Mouse (Mus musculus) lung, postnatal 36 days (tissue): ENCODE data around the gene Rrp1.

Experiments used
- DNase-seq: peaks from one replicate; pipeline ENCODE4 v3.0.0; 2022; ENCODE audit warnings: mixed read lengths

The Rrp1 gene

GRCm38 (mm10) chr10:78412319-78413151 is at the start of gene Rrp1:
TSS of gene Rrp1 (minus strand) at chr10:78413043.
- peak; percentile 96 for DNase-seq

- no peak for DNase-seq
Measured at GRCm38 (mm10) chr10:78461767-78462166, 48.9 kb upstream of the Rrp1 start.

GRCm38 (mm10) chr10:78460463-78460862 is 47.6 kb upstream of the Rrp1 start:
- peak; percentile 43 for DNase-seq

- peak; percentile 57 for DNase-seq
Measured at GRCm38 (mm10) chr10:78458348-78459111, 45.7 kb upstream of the Rrp1 start.

- DNase-seq = peak; percentile 78
Measured at GRCm38 (mm10) chr10:78457495-78458347, 44.9 kb upstream of the Rrp1 start.

GRCm38 (mm10) chr10:78456696-78457095 is 43.9 kb upstream of the Rrp1 start:
- DNase-seq = no peak

GRCm38 (mm10) chr10:78452641-78453040 is 39.8 kb upstream of the Rrp1 start:
- DNase-seq = no peak

- DNase-seq = no peak
Measured at GRCm38 (mm10) chr10:78450761-78451160, 37.9 kb upstream of the Rrp1 start.

- no peak for DNase-seq
Measured at GRCm38 (mm10) chr10:78447396-78447795, 34.6 kb upstream of the Rrp1 start.

GRCm38 (mm10) chr10:78446195-78446594 is 33.4 kb upstream of the Rrp1 start:
- no peak for DNase-seq

- no peak for DNase-seq
Measured at GRCm38 (mm10) chr10:78442292-78442691, 29.4 kb upstream of the Rrp1 start.

- DNase-seq = no peak
Measured at GRCm38 (mm10) chr10:78441606-78442005, 28.8 kb upstream of the Rrp1 start.

- no peak for DNase-seq
Measured at GRCm38 (mm10) chr10:78440812-78441211, 28.0 kb upstream of the Rrp1 start.

GRCm38 (mm10) chr10:78439990-78440389 is 27.1 kb upstream of the Rrp1 start:
- DNase-seq = peak; percentile 37

GRCm38 (mm10) chr10:78439550-78439949 is 26.7 kb upstream of the Rrp1 start:
- DNase-seq = peak; percentile 36

- DNase-seq = peak; percentile 77
Measured at GRCm38 (mm10) chr10:78438094-78438493, 25.3 kb upstream of the Rrp1 start.

- DNase-seq = no peak
Measured at GRCm38 (mm10) chr10:78432853-78433252, 20.0 kb upstream of the Rrp1 start.

- DNase-seq = no peak
Measured at GRCm38 (mm10) chr10:78429776-78430175, 16.9 kb upstream of the Rrp1 start.

- DNase-seq = no peak
Measured at GRCm38 (mm10) chr10:78429180-78429579, 16.3 kb upstream of the Rrp1 start.

GRCm38 (mm10) chr10:78428070-78428469 is 15.2 kb upstream of the Rrp1 start:
- no peak for DNase-seq

- peak; percentile 72 for DNase-seq
Measured at GRCm38 (mm10) chr10:78426117-78426735, 13.4 kb upstream of the Rrp1 start.
